Mouse (Mus musculus) heart, embryonic 13.5 days (tissue): Measurements from ENCODE around the gene Necap2. TPM values are rescaled to one million over a fixed set of nuclear protein-coding genes. Genes with fewer than 3 reads are reported as not detected.

Source experiments
- ATAC-seq: fragments of 200-750 bp; cut with Nextera tagmentation; 2 replicates; pipeline ENCODE4 v1.8.0; 2017; ENCODE audit warnings: moderate TSS enrichment; ENCODE audit not compliant: insufficient number of reproducible peaks, low FRiP score, low TSS enrichment; ENCODE audit errors: extremely low read depth
- H3K27ac ChIP-seq: fragments of 300-500 bp; sonication (generic); replicated peaks from 2 replicates; pipeline ENCODE4 v1.5.1; 2015; ENCODE audit warnings: moderate library complexity, mild to moderate bottlenecking, inconsistent platforms
- H3K27me3 ChIP-seq: fragments of 300-500 bp; sonication (generic); replicated peaks from 2 replicates; pipeline ENCODE4 v1.6.1; 2015; ENCODE audit warnings: mild to moderate bottlenecking, inconsistent platforms
- H3K36me3 ChIP-seq: fragments of 300-500 bp; sonication (generic); 2 replicates; pipeline ENCODE4 v1.6.1; 2015; ENCODE audit warnings: mild to moderate bottlenecking, inconsistent platforms
- H3K4me1 ChIP-seq: fragments of 300-500 bp; sonication (generic); 2 replicates; pipeline ENCODE4 v1.6.1; 2015; ENCODE audit warnings: inconsistent platforms
- H3K4me2 ChIP-seq: fragments of 300-500 bp; sonication (generic); 2 replicates; pipeline ENCODE4 v1.6.1; 2015; ENCODE audit warnings: inconsistent platforms, mild to moderate bottlenecking, moderate library complexity
- H3K4me3 ChIP-seq: fragments of 300-500 bp; sonication (generic); 2 replicates; pipeline ENCODE4 v1.5.1; 2015; ENCODE audit warnings: moderate library complexity, mild to moderate bottlenecking, inconsistent platforms
- H3K9ac ChIP-seq: fragments of 300-500 bp; sonication (generic); 2 replicates; pipeline ENCODE4 v1.6.1; 2015; ENCODE audit warnings: inconsistent platforms, mild to moderate bottlenecking, moderate library complexity
- H3K9me3 ChIP-seq: fragments of 300-500 bp; sonication (generic); 2 replicates; pipeline ENCODE4 v1.6.1; 2016; ENCODE audit warnings: inconsistent platforms
- WGBS: fragments of 180-500 bp; shearing (Covaris S2); methylation state at CpG from one replicate; pipeline ENCODE4 v1.1.7; 2015; ENCODE audit warnings: mixed read lengths; 5-methylcytosine and 5-hydroxymethylcytosine counted together
- polyA plus RNA-seq: library from polyadenylated mRNA; unstranded; fragments of >200 nt; fragmentation: Nextera tagmentation; extraction: Ambion mirVana; gene quantifications from 2 replicates; pipeline ENCODE4 v1.2.1, GENCODE M21; 2015

The Necap2 gene
- polyA plus RNA-seq, 1 experiment from 2014 or later = 39.7 TPM

GRCm38 (mm10) chr4:141101291-141101690, 23.1 kb upstream of the Necap2 start:
- ATAC-seq = no peak
- H3K36me3 ChIP-seq = no peaks in the 10 kb centered on the region
- 81% methylated on average over 9 of the region's 9 CpGs for WGBS

GRCm38 (mm10) chr4:141099956-141100355, 21.8 kb upstream of the Necap2 start:
- Histone ChIP-seq H3K27ac (no peak overlapping the region), H3K9ac (no peak overlapping the region), H3K4me1 (peaks cover 3% of the 10 kb centered on the region; the same call in 1 of the 2 replicates), H3K27me3 (peaks cover 4% of the 10 kb centered on the region; the same call in 1 of the 2 replicates), H3K36me3 (no peaks in the 10 kb centered on the region), H3K4me2 (no peak overlapping the region), H3K9me3 (no peaks in the 10 kb centered on the region), H3K4me3 (no peak overlapping the region)
- 75% methylated on average over 5 of the region's 5 CpGs for WGBS
- no peak for ATAC-seq

More at GRCm38 (mm10) chr4:141101291-141101690, 23.1 kb upstream of the Necap2 start:
- Histone ChIP-seq H3K9me3 (no peaks in the 10 kb centered on the region), H3K4me3 (no peak overlapping the region), H3K9ac (no peak overlapping the region), H3K27ac (no peak overlapping the region), H3K4me2 (no peak overlapping the region), H3K27me3 (peaks cover 4% of the 10 kb centered on the region; the same call in 1 of the 2 replicates), H3K4me1 (peaks cover 12% of the 10 kb centered on the region; the same call in 1 of the 2 replicates)

- WGBS = 48% methylated on average over 4 of the region's 4 CpGs
- Histone ChIP-seq H3K9ac (no peak overlapping the region), H3K4me1 (no peaks in the 10 kb centered on the region), H3K27ac (no peak overlapping the region), H3K27me3 (no peaks in the 10 kb centered on the region), H3K4me3 (no peak overlapping the region), H3K4me2 (no peak overlapping the region), H3K36me3 (no peaks in the 10 kb centered on the region), H3K9me3 (no peaks in the 10 kb centered on the region)
- ATAC-seq = no peak
These were observed 20.8 kb upstream of the Necap2 start for GRCm38 (mm10) chr4:141098935-141099334.

GRCm38 (mm10) chr4:141096710-141097109, 18.6 kb upstream of the Necap2 start:
- Histone ChIP-seq H3K27me3 (no peaks in the 10 kb centered on the region), H3K4me3 (no peak overlapping the region), H3K9ac (no peak overlapping the region), H3K36me3 (no peaks in the 10 kb centered on the region), H3K4me1 (no peaks in the 10 kb centered on the region), H3K9me3 (no peaks in the 10 kb centered on the region), H3K4me2 (no peak overlapping the region), H3K27ac (no peak overlapping the region)
- WGBS = 25% methylated on average over 9 of the region's 9 CpGs
- no peak for ATAC-seq

GRCm38 (mm10) chr4:141095016-141095415, 16.9 kb upstream of the Necap2 start:
- no peaks in the 10 kb centered on the region for H3K27me3 ChIP-seq
- H3K4me1 ChIP-seq = no peaks in the 10 kb centered on the region
- H3K4me2 ChIP-seq = no peak overlapping the region
- no peak for ATAC-seq
- H3K36me3 ChIP-seq = no peaks in the 10 kb centered on the region
- no peak overlapping the region for H3K9ac ChIP-seq
- H3K4me3 ChIP-seq = no peak overlapping the region
- no peak overlapping the region for H3K27ac ChIP-seq
- WGBS = 74% methylated on average over 10 of the region's 10 CpGs
- H3K9me3 ChIP-seq = no peaks in the 10 kb centered on the region

GRCm38 (mm10) chr4:141088714-141089113, 10.6 kb upstream of the Necap2 start:
- Histone ChIP-seq H3K27ac (no peak overlapping the region), H3K4me2 (no peak overlapping the region), H3K4me1 (peaks cover 3% of the 10 kb centered on the region; the same call in 1 of the 2 replicates), H3K9ac (no peak overlapping the region), H3K9me3 (no peaks in the 10 kb centered on the region), H3K36me3 (no peaks in the 10 kb centered on the region), H3K4me3 (no peak overlapping the region), H3K27me3 (no peaks in the 10 kb centered on the region)
- 56% methylated on average over 9 of the region's 9 CpGs for WGBS
- ATAC-seq = no peak

- Histone ChIP-seq H3K4me3 (no peak within 1 kb of the TSS), H3K4me1 (peaks cover 3% of the 10 kb centered on the region; the same call in 1 of the 2 replicates), H3K9ac (no peak within 1 kb of the TSS)
These were observed 9.9 kb upstream of the Necap2 start, which contains the start of gene Spata21 for GRCm38 (mm10) chr4:141088033-141088432. Gene Spata21 (plus strand): TSS chr4:141088333.

GRCm38 (mm10) chr4:141086862-141087261, 8.7 kb upstream of the Necap2 start:
- no peak overlapping the region for H3K4me2 ChIP-seq
- 43% methylated on average over 10 of the region's 10 CpGs for WGBS
- no peaks in the 10 kb centered on the region for H3K9me3 ChIP-seq
- peaks cover 3% of the 10 kb centered on the region; the same call in 1 of the 2 replicates for H3K4me1 ChIP-seq
- H3K27me3 ChIP-seq = no peaks in the 10 kb centered on the region
- H3K36me3 ChIP-seq = no peaks in the 10 kb centered on the region
- no peak overlapping the region for H3K4me3 ChIP-seq
- no peak overlapping the region for H3K9ac ChIP-seq
- ATAC-seq = no peak
- H3K27ac ChIP-seq = no peak overlapping the region

More at GRCm38 (mm10) chr4:141088033-141088432, 9.9 kb upstream of the Necap2 start, which contains the start of gene Spata21:
- no peak within 1 kb of the TSS for H3K4me2 ChIP-seq
- 71% methylated on average over 6 of the region's 6 CpGs for WGBS
- H3K36me3 ChIP-seq = no peaks in the 10 kb centered on the region
- no peaks in the 10 kb centered on the region for H3K9me3 ChIP-seq
- H3K27me3 ChIP-seq = no peaks in the 10 kb centered on the region
- H3K27ac ChIP-seq = no peak within 1 kb of the TSS
- ATAC-seq = no peak

DNA sequence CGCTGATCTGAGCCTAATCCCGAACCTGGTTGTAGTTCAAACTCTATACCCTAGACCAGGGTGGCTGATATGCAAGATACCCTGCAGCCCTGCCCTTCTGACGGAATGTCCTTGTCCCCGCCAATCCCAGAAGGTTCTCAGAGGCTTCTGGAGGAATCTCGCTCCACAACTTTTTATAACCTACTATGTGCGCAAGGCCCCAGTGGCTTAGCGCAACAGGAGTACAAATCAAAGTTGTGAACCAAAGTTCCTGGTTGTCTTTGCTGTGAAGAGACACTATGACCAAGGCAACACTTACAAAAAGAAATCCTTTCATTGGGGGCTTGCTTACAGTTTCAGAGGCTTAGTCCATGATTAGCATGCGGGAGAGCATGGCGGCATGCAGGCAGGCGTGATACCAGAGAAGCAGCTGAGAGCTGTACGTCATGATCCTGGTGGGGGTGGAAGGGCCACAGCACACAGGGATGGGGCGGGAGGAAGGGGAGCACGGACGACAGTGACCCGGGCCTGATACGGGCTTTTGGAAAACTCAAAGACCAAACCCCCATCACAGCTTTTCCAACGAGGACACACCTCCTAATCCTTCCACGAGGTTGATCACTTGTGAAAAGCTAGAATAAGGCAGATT, 467 bp upstream of the Necap2 start:
- Histone ChIP-seq H3K27ac (no peak overlapping the region), H3K36me3 (peaks cover 20% of the 10 kb centered on the region; the same call in 1 of the 2 replicates), H3K4me1 (peaks cover 38% of the 10 kb centered on the region), H3K9ac (no peak overlapping the region), H3K27me3 (no peaks in the 10 kb centered on the region), H3K4me2 (no peak overlapping the region), H3K9me3 (no peaks in the 10 kb centered on the region; the same call in 1 of the 2 replicates), H3K4me3 (peak overlapping the region; percentile 83)
- ATAC-seq = no peak
- 71% methylated on average over 18 of the region's 18 CpGs for WGBS

DNA sequence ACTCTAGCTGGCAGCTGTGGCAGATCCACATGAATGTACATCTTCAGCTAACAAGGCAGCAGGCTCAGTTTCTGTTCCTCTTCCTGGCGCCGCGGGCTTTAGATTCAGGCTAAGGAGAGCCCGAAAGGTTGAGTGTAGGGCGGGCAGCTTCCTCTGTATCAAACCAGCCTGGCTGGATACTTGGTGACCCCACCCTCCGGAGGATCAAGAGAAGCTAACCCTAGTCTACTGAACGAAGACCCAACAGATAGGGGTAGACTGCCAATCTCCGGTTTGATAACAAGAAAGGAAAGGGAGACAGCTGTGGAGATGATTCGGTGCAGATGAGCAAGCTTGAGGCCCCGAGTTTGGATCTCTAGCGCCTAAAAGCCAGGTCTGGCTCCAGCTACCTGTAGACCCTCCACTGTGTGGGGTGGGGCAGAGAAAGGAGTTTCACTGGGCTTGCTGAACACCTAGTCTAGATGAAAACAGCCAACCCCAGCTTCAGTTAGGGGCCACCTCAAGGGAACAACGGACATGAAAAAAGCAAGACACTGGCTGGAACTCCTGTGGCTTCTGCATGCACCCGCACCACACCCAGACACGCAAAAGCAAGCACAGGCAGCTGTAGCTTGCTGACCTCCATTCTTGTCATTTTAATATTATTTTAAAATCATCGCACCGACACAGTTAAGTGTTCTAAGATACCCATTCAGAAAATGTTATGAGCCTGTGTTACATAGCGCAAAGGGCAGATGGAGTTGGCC, 1.2 kb downstream of the Necap2 start:
- Histone ChIP-seq H3K4me1 (peaks cover 50% of the 10 kb centered on the region), H3K4me3 (peak overlapping the region; percentile 83), H3K36me3 (peaks cover 36% of the 10 kb centered on the region), H3K9ac (peak overlapping the region; percentile 95), H3K27me3 (no peaks in the 10 kb centered on the region), H3K4me2 (peak overlapping the region; percentile 93), H3K27ac (peak overlapping the region; percentile 10; the same call in 1 of the 2 replicates), H3K9me3 (no peaks in the 10 kb centered on the region; the same call in 1 of the 2 replicates)
- 59% methylated on average over 17 of the region's 17 CpGs for WGBS
- ATAC-seq = no peak

GRCm38 (mm10) chr4:141074109-141074508, 4.0 kb downstream of the Necap2 start:
- peaks cover 58% of the 10 kb centered on the region for H3K4me1 ChIP-seq
- H3K27me3 ChIP-seq = no peaks in the 10 kb centered on the region
- peaks cover 64% of the 10 kb centered on the region for H3K36me3 ChIP-seq
- peak overlapping the region; percentile 91 for H3K27ac ChIP-seq
- H3K9me3 ChIP-seq = no peaks in the 10 kb centered on the region
- no peak for ATAC-seq
- peak overlapping the region; percentile 64 for H3K9ac ChIP-seq
- no peak overlapping the region for H3K4me3 ChIP-seq
- peak overlapping the region; percentile 33 for H3K4me2 ChIP-seq
- 67% methylated on average over 4 of the region's 4 CpGs for WGBS
